Mouse (Mus musculus) left cerebral cortex, postnatal 25 days (tissue): ENCODE results near the gene Cers1. TPM values are rescaled to one million over a fixed set of nuclear protein-coding genes. Genes with fewer than 3 reads are reported as not detected.

Source experiments
- DNase-seq, 2 experiments: peaks; one replicate each; pipeline ENCODE4 v3.0.0; 2022; ENCODE audit warnings: low spot score in 2 of 2, mixed read lengths in 1 of 2
- intact Hi-C: fragments of 180-260 bp; cut with DNase I; formaldehyde crosslinking; loops from one replicate; pipeline ENCODE4 v1.15.1; 2025
- total RNA-seq, 2 experiments: library from RNA; stranded (reverse); gene quantifications; 2 replicates each; pipeline ENCODE4 v1.2.3; 2021

Gene Cers1
- total RNA-seq = 100 to 1,000 TPM; 105 to 111 TPM

GRCm38 (mm10) chr8:70315624-70316510, at the start of gene Cers1:
TSS of gene Cers1 (plus strand) at chr8:70315775.
- peak; percentile 88 to 89 for DNase-seq
- intact Hi-C loops = no loop called here

- no peak for DNase-seq
- intact Hi-C loops = no loop called here
Measured at GRCm38 (mm10) chr8:70267674-70268073, 47.9 kb upstream of the Cers1 start.

- intact Hi-C loops = no loop called here
- no peak for DNase-seq
Measured at GRCm38 (mm10) chr8:70268311-70268710, 47.3 kb upstream of the Cers1 start.

- intact Hi-C loops = no loop called here
- peak; percentile 48 to 72 for DNase-seq
Measured at GRCm38 (mm10) chr8:70268799-70269565, 46.6 kb upstream of the Cers1 start.

GRCm38 (mm10) chr8:70272949-70273348, 42.6 kb upstream of the Cers1 start:
- intact Hi-C loops = no loop called here
- no peak for DNase-seq

GRCm38 (mm10) chr8:70274350-70274749, 41.2 kb upstream of the Cers1 start:
- no peak for DNase-seq
- intact Hi-C loops = no loop called here

- intact Hi-C loops = no loop called here
- DNase-seq = no peak
Measured at GRCm38 (mm10) chr8:70276476-70276875, 39.1 kb upstream of the Cers1 start.

GRCm38 (mm10) chr8:70278175-70278574, 37.4 kb upstream of the Cers1 start:
- intact Hi-C loops = no loop called here
- peak in 1 of 2 experiments; percentile 58 for DNase-seq

- DNase-seq = no peak
- intact Hi-C loops = no loop called here
Measured at GRCm38 (mm10) chr8:70279266-70279665, 36.3 kb upstream of the Cers1 start.

GRCm38 (mm10) chr8:70281001-70281400, 34.6 kb upstream of the Cers1 start:
- intact Hi-C loops = no loop called here
- no peak for DNase-seq

GRCm38 (mm10) chr8:70282603-70283135, 32.9 kb upstream of the Cers1 start, which contains the start of gene Homer3:
TSS of gene Homer3 (plus strand) at chr8:70282827.
- peak; percentile 67 to 71 for DNase-seq
- intact Hi-C loops = loop anchor here (1.0 kb wide), 1 partner anchor 48 kb away; the partner anchor contains the start of genes Armc6 and Sugp2

- intact Hi-C loops = no loop called here
Measured at GRCm38 (mm10) chr8:70283136-70284077, 32.2 kb upstream of the Cers1 start.

GRCm38 (mm10) chr8:70284421-70284820, 31.2 kb upstream of the Cers1 start:
- intact Hi-C loops = no loop called here
- no peak for DNase-seq

More at GRCm38 (mm10) chr8:70283136-70284077, 32.2 kb upstream of the Cers1 start:
- no peak for DNase-seq

GRCm38 (mm10) chr8:70285304-70285703, 30.3 kb upstream of the Cers1 start:
- intact Hi-C loops = no loop called here
- no peak for DNase-seq

GRCm38 (mm10) chr8:70286737-70287136, 28.8 kb upstream of the Cers1 start:
- intact Hi-C loops = no loop called here
- DNase-seq = no peak

- DNase-seq = peak in 1 of 2 experiments; percentile 23
- intact Hi-C loops = no loop called here
Measured at GRCm38 (mm10) chr8:70293988-70294405, 21.6 kb upstream of the Cers1 start.

- intact Hi-C loops = no loop called here
- no peak for DNase-seq
Measured at GRCm38 (mm10) chr8:70300881-70301280, 14.7 kb upstream of the Cers1 start.

- intact Hi-C loops = no loop called here
- DNase-seq = peak; percentile 97
Measured at GRCm38 (mm10) chr8:70302358-70302890, 13.2 kb upstream of the Cers1 start, which contains the start of the genes Ddx49 and Cope. TSS of gene Ddx49 (minus strand) at chr8:70302489. TSS of gene Cope (plus strand) at chr8:70302518.

- intact Hi-C loops = no loop called here
Measured at GRCm38 (mm10) chr8:70302901-70303300, 12.7 kb upstream of the Cers1 start.

More at GRCm38 (mm10) chr8:70302901-70303300, 12.7 kb upstream of the Cers1 start:
- no peak for DNase-seq
